Mouse (Mus musculus) kidney, adult 18-20 months (tissue): ENCODE measurements around the gene Mcoln1.

ENCODE experiments used
- DNase-seq: peaks from one replicate; pipeline ENCODE4 v3.0.0; 2021

Gene Mcoln1

GRCm38 (mm10) chr8:3499751-3500150 is 506 bp upstream of the Mcoln1 start:
- no peak for DNase-seq

DNA sequence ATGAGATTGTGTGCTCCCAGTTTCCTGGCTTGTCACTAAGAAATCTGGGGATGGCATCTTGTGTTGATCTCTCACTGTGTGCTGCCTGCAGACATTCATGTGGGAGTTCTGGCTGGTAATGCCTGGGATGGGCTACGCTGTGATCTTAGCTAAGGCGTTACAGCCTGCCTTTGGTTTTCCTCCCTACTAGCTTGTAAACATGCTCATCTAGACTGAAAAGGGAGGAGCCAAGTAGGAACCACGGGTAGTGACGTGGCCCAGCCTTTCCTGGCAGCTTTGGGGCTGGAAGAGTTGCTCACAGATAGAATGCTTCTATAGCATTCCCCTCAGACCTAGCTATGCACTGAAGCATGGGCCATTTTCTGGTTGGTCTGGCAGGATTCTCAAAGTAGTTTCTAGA is 2.0 kb downstream of the Mcoln1 start:
- no peak for DNase-seq

DNA sequence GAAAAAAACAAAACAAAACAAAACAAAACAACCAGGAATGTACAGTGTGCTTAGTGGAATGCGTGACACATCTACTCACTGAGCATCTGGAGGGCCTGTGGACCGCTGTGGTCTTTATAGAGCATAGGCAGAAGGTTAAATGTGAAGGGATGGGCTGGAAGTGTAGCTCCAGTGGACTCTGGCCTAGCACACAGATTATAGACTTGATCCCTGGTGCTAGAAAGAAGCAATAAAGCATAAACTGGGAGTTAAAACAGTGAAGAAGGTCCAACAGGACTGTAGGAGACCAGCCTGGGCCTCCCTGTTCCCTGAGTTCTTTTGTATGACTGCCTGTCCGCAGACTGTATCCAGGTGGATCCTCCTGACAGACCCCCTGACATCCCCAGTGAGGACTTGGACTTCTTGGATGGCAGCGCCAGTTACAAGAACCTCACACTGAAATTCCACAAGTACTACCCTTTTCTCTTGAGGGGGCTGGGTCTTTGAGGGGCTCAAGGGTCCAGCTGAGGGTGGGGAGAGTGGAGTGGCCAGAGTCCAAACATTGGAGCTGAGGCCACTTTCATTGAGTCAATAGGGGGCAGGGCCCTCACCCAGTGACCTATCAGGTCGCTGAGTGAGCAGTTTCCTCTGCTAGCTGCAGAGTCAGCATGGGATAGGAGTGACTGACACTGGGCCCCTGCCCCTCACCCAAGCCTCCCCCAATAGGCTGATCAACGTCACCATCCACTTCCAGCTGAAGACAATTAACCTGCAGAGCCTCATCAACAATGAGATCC is 7.9 kb downstream of the Mcoln1 start:
- peak; percentile 13 for DNase-seq

DNA sequence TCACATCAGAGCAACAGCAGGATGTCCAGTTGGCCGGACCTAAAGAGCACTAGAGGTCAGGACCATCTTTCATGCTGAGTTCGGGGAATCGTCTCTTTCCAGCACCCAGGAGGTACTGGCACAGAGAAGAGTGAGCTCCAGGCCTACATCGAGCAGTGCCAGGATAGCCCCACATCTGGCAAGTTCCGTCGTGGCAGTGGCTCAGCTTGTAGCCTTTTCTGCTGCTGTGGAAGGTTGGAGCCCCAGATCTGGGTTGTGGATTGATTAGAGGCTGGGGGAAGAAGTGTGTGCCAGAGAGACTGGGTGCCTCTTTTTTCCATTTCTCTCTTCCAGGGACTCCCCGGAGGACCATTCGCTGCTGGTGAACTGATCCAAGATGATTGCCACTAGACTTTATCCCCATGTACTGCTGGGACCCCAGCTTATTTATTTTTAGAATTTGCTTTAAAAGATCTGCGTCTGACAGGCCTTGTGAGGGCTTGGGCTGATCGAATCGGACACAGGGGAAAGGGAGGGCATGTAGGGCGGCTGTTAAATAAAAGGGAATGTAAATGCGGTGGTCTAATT is 14.5 kb downstream of the Mcoln1 start:
- peak; percentile 16 for DNase-seq

DNA sequence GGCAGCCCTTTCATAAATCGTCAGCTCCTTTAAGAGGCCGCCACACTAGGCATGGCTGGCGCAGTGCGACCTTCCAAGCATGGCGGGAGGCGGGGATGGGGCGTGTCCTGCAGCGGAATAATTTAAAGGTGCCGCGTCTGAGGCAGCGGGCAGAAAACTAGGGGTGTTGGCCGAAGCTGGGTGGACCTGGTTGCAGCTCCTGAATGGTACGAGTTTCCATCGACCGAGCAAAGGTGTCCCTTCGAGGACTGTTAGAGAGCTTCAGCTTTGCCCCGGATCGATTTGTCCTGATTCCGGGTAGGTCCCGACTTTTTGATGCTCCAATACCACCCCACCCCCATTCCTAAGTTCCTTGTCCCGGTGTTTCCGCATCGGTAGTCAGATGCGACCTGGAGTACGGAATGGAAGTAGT is 15.0 kb downstream of the Mcoln1 start, which contains the start of gene Pnpla6:
Gene Pnpla6, plus strand, starts transcription at position 125 of the 412 bp plus-strand sequence.
- DNase-seq: peak; percentile 94

GRCm38 (mm10) chr8:3515771-3516417 is 15.6 kb downstream of the Mcoln1 start:
- no peak for DNase-seq

GRCm38 (mm10) chr8:3516450-3517116 is 16.3 kb downstream of the Mcoln1 start:
- DNase-seq: peak; percentile 96

- DNase-seq: peak; percentile 16
Measured at GRCm38 (mm10) chr8:3517117-3517495, 16.8 kb downstream of the Mcoln1 start.

DNA sequence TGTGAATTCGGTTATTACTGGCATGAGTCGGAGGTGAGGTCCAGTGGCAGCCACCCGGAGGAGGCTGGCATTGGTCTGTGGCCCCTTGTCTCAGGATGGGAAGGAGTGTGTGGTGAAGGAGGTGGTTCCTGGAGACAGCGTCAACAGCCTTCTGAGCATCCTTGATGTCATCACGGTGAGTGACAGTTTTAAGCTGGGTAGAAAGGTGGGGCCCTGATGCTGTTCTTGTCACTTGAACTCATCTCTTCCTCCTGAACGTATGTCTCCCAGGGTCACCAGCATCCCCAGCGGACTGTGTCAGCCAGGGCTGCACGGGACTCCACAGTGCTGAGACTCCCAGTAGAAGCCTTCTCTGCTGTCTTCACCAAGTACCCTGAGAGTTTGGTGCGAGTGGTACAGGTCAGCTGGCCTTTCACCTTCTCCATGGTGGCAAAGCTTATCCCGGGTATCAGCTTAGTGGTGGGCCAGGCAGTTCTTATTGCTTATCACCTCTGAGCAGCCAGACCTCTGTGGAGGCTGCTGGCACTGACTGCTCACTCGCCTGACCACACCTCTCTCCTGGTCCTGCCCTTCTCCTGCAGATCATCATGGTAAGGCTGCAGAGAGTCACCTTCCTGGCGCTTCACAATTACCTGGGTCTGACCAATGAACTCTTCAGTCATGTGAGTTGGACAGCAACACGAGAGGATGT is 21.9 kb downstream of the Mcoln1 start:
- DNase-seq: no peak

- no peak for DNase-seq
Measured at GRCm38 (mm10) chr8:3530816-3531215, 30.6 kb downstream of the Mcoln1 start.

- no peak for DNase-seq
Measured at GRCm38 (mm10) chr8:3531936-3532335, 31.7 kb downstream of the Mcoln1 start.

DNA sequence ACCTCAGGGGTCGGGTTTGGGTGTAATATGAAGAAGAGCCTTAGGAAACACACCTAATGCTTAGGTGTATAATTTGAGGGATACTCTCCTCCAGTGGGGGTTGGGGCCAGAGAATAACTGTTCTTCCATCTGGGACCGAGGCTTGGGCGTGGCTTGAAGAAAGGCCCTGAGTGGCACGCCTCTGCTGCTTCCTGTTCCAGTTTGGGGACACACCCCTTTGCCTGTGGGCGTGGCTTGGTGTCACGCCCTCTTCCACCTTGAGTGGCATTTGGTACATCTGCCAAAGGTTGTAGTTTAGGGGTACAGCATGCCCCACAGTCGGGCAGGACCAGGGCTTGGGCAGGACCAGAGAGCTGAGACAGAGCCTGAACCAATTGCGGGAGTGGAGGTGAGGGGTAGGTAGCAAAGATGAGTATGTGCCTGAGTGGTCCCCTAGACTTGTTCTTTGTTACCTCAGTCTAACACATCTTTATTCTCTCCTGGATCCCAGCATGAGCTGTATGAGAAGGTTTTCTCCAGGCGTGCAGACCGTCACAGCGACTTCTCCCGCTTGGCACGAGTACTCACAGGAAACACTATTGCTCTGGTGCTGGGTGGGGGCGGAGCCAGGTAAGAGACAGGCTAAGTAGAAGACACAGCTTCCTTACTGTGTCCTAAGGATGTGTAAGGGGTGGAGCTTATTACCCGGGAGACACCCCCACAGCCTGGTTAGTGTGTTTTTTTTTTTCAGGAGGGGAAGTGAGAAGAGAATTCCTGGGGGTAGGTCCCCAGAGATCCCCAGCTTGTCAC is 36.0 kb downstream of the Mcoln1 start:
- no peak for DNase-seq

GRCm38 (mm10) chr8:3536940-3537339 is 36.7 kb downstream of the Mcoln1 start:
- DNase-seq: no peak

- no peak for DNase-seq
Measured at GRCm38 (mm10) chr8:3537666-3538065, 37.4 kb downstream of the Mcoln1 start.

DNA sequence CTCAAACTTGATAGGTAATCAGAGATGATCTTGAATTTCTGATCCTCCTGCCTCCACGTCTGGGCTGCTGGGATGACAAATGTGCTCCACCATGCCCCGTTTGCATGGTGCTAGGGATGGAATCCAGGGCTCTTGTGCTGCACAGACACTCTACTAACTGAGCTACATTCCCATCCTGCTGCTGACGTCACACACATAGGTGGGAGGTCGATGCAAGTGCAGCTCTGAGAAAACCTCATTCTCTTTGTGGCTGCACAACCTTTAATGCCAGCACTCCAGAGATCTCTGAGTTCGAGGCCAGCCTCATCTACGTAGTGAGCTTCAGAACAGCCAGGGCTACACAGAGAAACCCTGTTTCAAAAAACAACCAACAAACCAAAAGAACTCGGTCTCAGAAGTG is 38.9 kb downstream of the Mcoln1 start:
- DNase-seq: no peak

DNA sequence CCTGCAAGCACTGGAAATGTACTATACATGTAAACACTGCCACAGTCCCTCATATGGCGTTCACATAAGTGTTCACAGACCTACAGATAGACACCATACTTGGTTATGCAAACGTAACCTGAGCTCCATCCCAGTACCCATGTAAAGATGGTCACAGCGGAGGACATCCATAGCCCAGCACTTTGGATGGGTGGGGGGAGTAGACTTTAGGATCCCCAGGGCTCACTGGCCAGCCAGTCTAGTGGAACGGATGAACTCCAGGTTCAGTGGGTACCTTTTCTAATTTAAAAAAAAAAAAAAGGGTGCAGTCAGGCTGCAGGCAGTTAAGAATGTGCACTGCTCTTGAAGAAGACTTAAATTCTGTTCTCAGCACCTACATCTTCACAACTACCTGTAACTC is 39.8 kb downstream of the Mcoln1 start:
- DNase-seq: no peak

- DNase-seq: no peak
Measured at GRCm38 (mm10) chr8:3546511-3546910, 46.3 kb downstream of the Mcoln1 start.

GRCm38 (mm10) chr8:3552240-3552639 is 52.0 kb downstream of the Mcoln1 start:
- no peak for DNase-seq

DNA sequence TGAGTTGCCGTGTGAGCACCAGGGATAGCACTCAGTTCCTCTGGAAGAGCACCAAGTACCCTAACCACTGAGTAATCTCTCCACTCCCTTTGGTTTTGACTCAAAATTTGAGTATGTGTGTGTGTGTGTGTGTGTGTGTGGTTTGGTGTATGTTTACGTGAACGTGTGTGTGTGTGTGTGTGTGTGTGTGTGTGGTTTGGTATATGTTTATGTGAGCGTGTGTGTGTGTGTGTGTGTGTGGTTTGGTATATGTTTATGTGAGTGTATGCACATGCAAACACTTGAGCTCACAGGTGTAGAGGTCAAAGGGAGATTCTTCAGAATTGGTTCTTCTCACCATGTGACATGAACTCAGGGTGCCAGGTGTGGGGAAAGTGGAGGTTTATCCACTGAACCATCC is 55.9 kb downstream of the Mcoln1 start:
- no peak for DNase-seq
